Mouse (Mus musculus): ENCODE data around the gene Stxbp2.

DNA sequence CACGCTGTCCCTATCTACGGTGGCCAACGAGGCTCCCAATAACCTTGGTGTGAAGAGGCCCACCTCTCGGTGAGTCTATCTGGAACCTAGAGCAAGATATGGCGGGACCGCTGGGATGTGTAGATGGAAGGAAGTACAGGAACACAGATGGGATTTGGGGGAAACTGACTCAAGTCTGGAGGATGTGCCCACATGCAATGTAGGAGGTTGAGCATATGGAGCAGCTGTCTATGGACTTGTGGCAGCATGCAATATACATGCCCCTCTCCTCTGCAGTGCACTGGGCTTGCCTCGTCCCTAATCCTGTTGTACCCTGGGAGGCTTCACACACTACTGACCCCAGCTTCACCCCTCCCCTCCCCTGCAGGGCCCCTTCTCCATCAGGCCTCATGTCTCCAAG is 22.9 kb upstream of the Stxbp2 start:
- TF ChIP-seq TBP (IDR thresholded peaks at IDR 0.05; ENCODE audit: low read depth, low read length) = no peak
- TF ChIP-seq ZNF384 (IDR thresholded peaks at IDR 0.05; ENCODE audit: low read depth, low read length) = no peak
- no peak for TF ChIP-seq EP300 (IDR thresholded peaks at IDR 0.05; ENCODE audit: low read depth in 1 of 2, low read length in 2 of 2)
- no peak for TF ChIP-seq CTCF (IDR thresholded peaks at IDR 0.05 in 2 of 3, conservative IDR thresholded peaks at IDR 0.05 in 1 of 3; ENCODE audit: control insufficient read depth in 1 of 3, insufficient read depth in 1 of 3, low read depth in 2 of 3, low read length in 3 of 3, poor library complexity in 1 of 3, severe bottlenecking in 1 of 3)
- TF ChIP-seq E2F4 (IDR thresholded peaks at IDR 0.05; ENCODE audit: borderline replicate concordance, low read depth, low read length) = no peak
- no peak for TF ChIP-seq MEF2A (IDR thresholded peaks at IDR 0.05; ENCODE audit: extremely low read depth, insufficient replicate concordance, low read depth, low read length, poor library complexity, severe bottlenecking)
- TF ChIP-seq POLR2A (IDR thresholded peaks at IDR 0.05; ENCODE audit: control insufficient read depth in 1 of 2, insufficient read depth in 1 of 2, low read depth in 1 of 2, low read length in 2 of 2, poor library complexity in 1 of 2) = no peak
- TF ChIP-seq MAFK (IDR thresholded peaks at IDR 0.05; ENCODE audit: borderline replicate concordance, low read depth, low read length) = no peak
- TF ChIP-seq RAD21 (IDR thresholded peaks at IDR 0.05; ENCODE audit: low read depth, low read length) = no peak
- TF ChIP-seq JUND (IDR thresholded peaks at IDR 0.05; ENCODE audit: low read depth, low read length) = no peak
- no peak for TF ChIP-seq CHD2 (IDR thresholded peaks at IDR 0.05; ENCODE audit: low read length)
